Mouse (Mus musculus) heart, postnatal 25 days (tissue): Measurements from ENCODE around the gene Rsph10b. TPM values are rescaled to one million over a fixed set of nuclear protein-coding genes. Genes with fewer than 3 reads are reported as not detected.

Experiments used
- DNase-seq: peaks from one replicate; pipeline ENCODE4 v3.0.0; 2022; ENCODE audit warnings: low spot score
- intact Hi-C: fragments of 180-260 bp; cut with DNase I; formaldehyde crosslinking; loops from one replicate; pipeline ENCODE4 v1.15.1; 2025
- total RNA-seq, 2 experiments: library from RNA; stranded (reverse); gene quantifications; 2 replicates each; pipeline ENCODE4 v1.2.3; 2021

The Rsph10b gene
- total RNA-seq, 2 experiments from 2014 or later, result 0.10 to 0.39 TPM

- DNase-seq, result no peak
- intact Hi-C loops, result no loop called here
Observed at GRCm38 (mm10) chr5:143933414-143933813, 579 bp downstream of the Rsph10b start.

- DNase-seq, result no peak
- intact Hi-C loops, result no loop called here
Observed at GRCm38 (mm10) chr5:143933875-143934274, 1.0 kb downstream of the Rsph10b start.

- DNase-seq, result no peak
- intact Hi-C loops, result no loop called here
Observed at GRCm38 (mm10) chr5:143936156-143936555, 3.3 kb downstream of the Rsph10b start.

- intact Hi-C loops, result no loop called here
- no peak for DNase-seq
Observed at GRCm38 (mm10) chr5:143941588-143941987, 8.8 kb downstream of the Rsph10b start.

GRCm38 (mm10) chr5:143943231-143944125 lies 10.6 kb downstream of the Rsph10b start:
- intact Hi-C loops, result no loop called here
- DNase-seq, result no peak

- intact Hi-C loops, result no loop called here
- DNase-seq, result no peak
Observed at GRCm38 (mm10) chr5:143948361-143948760, 15.5 kb downstream of the Rsph10b start.

GRCm38 (mm10) chr5:143950016-143950415 lies 17.2 kb downstream of the Rsph10b start:
- intact Hi-C loops, result no loop called here
- no peak for DNase-seq

- intact Hi-C loops, result no loop called here
- no peak for DNase-seq
Observed at GRCm38 (mm10) chr5:143957101-143957500, 24.3 kb downstream of the Rsph10b start.

GRCm38 (mm10) chr5:143959551-143959950 lies 26.7 kb downstream of the Rsph10b start:
- intact Hi-C loops, result no loop called here
- no peak for DNase-seq

- intact Hi-C loops, result no loop called here
- DNase-seq, result no peak
Observed at GRCm38 (mm10) chr5:143961176-143961575, 28.3 kb downstream of the Rsph10b start.

- intact Hi-C loops, result no loop called here
- no peak for DNase-seq
Observed at GRCm38 (mm10) chr5:143965586-143966345, 32.9 kb downstream of the Rsph10b start.

GRCm38 (mm10) chr5:143966671-143967070 lies 33.8 kb downstream of the Rsph10b start:
- no peak for DNase-seq

GRCm38 (mm10) chr5:143972628-143973027 lies 39.8 kb downstream of the Rsph10b start:
- DNase-seq, result no peak
- intact Hi-C loops, result no loop called here

More at GRCm38 (mm10) chr5:143966671-143967070, 33.8 kb downstream of the Rsph10b start:
- intact Hi-C loops, result no loop called here

GRCm38 (mm10) chr5:143974931-143975630 lies 42.2 kb downstream of the Rsph10b start:
- DNase-seq, result peak; percentile 9
- intact Hi-C loops, result no loop called here

- intact Hi-C loops, result no loop called here
- no peak for DNase-seq
Observed at GRCm38 (mm10) chr5:143975631-143975933, 42.7 kb downstream of the Rsph10b start.

- DNase-seq, result no peak
- intact Hi-C loops, result no loop called here
Observed at GRCm38 (mm10) chr5:143976232-143976631, 43.4 kb downstream of the Rsph10b start.

GRCm38 (mm10) chr5:143976726-143977431 lies 44.0 kb downstream of the Rsph10b start:
- no peak for DNase-seq
- intact Hi-C loops, result no loop called here

- no peak for DNase-seq
- intact Hi-C loops, result no loop called here
Observed at GRCm38 (mm10) chr5:143980858-143981257, 48.0 kb downstream of the Rsph10b start.

GRCm38 (mm10) chr5:143982361-143982760 lies 49.5 kb downstream of the Rsph10b start:
- intact Hi-C loops, result no loop called here
- DNase-seq, result no peak

- intact Hi-C loops, result no loop called here
- DNase-seq, result no peak
Observed at GRCm38 (mm10) chr5:143985381-143985780, 52.5 kb downstream of the Rsph10b start.
